Mouse (Mus musculus): ENCODE data around the gene Bsnd. TPM values are rescaled to one million over a fixed set of nuclear protein-coding genes. Genes with fewer than 3 reads are reported as not detected.

Gene Bsnd
- polyA plus RNA-seq, 1 experiment = 0.06 TPM

GRCm38 (mm10) chr4:106438763-106439162 is 53.3 kb downstream of the Bsnd start:
- H3K27ac ChIP-seq (ENCODE audit: control insufficient read depth, insufficient read depth, low read depth, low read length) = no peak overlapping the region
- no peaks in the 10 kb centered on the region for H3K27me3 ChIP-seq (ENCODE audit: control insufficient read depth, insufficient read depth, low read length)
- H3K36me3 ChIP-seq (ENCODE audit: control insufficient read depth, insufficient read depth, low read length) = peaks cover 9% of the 10 kb centered on the region
- no peak overlapping the region for H3K4me3 ChIP-seq (ENCODE audit: control insufficient read depth, low read depth, low read length)
- TF ChIP-seq POLR2A (IDR thresholded peaks at IDR 0.05; ENCODE audit: control insufficient read depth, low read depth, low read length) = no peak
- no peak for TF ChIP-seq CTCF (IDR thresholded peaks at IDR 0.05; ENCODE audit: control insufficient read depth, insufficient read depth, insufficient replicate concordance, low read depth, low read length)
- H3K4me1 ChIP-seq (ENCODE audit: control insufficient read depth, insufficient read depth, low read length) = no peaks in the 10 kb centered on the region

- Histone ChIP-seq H3K4me1 (ENCODE audit: control insufficient read depth, insufficient read depth, low read length) (no peaks in the 10 kb centered on the region), H3K27ac (ENCODE audit: control insufficient read depth, insufficient read depth, low read depth, low read length) (no peak overlapping the region), H3K4me3 (ENCODE audit: control insufficient read depth, low read depth, low read length) (no peak overlapping the region), H3K36me3 (ENCODE audit: control insufficient read depth, insufficient read depth, low read length) (peaks cover 9% of the 10 kb centered on the region), H3K27me3 (ENCODE audit: control insufficient read depth, insufficient read depth, low read length) (no peaks in the 10 kb centered on the region)
- TF ChIP-seq CTCF (IDR thresholded peaks at IDR 0.05; ENCODE audit: control insufficient read depth, insufficient read depth, insufficient replicate concordance, low read depth, low read length) = no peak
- no peak for TF ChIP-seq POLR2A (IDR thresholded peaks at IDR 0.05; ENCODE audit: control insufficient read depth, low read depth, low read length)
These were observed 54.9 kb downstream of the Bsnd start for GRCm38 (mm10) chr4:106437207-106437606.

GRCm38 (mm10) chr4:106436475-106436874 is 55.6 kb downstream of the Bsnd start:
- peaks cover 9% of the 10 kb centered on the region for H3K36me3 ChIP-seq (ENCODE audit: control insufficient read depth, insufficient read depth, low read length)

GRCm38 (mm10) chr4:106435426-106435825 is 56.7 kb downstream of the Bsnd start:
- Histone ChIP-seq H3K4me1 (ENCODE audit: control insufficient read depth, insufficient read depth, low read length) (no peaks in the 10 kb centered on the region), H3K4me3 (ENCODE audit: control insufficient read depth, low read depth, low read length) (no peak overlapping the region), H3K27me3 (ENCODE audit: control insufficient read depth, insufficient read depth, low read length) (no peaks in the 10 kb centered on the region), H3K36me3 (ENCODE audit: control insufficient read depth, insufficient read depth, low read length) (peaks cover 9% of the 10 kb centered on the region), H3K27ac (ENCODE audit: control insufficient read depth, insufficient read depth, low read depth, low read length) (no peak overlapping the region)
- TF ChIP-seq CTCF (IDR thresholded peaks at IDR 0.05; ENCODE audit: control insufficient read depth, insufficient read depth, insufficient replicate concordance, low read depth, low read length) = no peak
- TF ChIP-seq POLR2A (IDR thresholded peaks at IDR 0.05; ENCODE audit: control insufficient read depth, low read depth, low read length) = no peak

More at GRCm38 (mm10) chr4:106436475-106436874, 55.6 kb downstream of the Bsnd start:
- TF ChIP-seq POLR2A (IDR thresholded peaks at IDR 0.05; ENCODE audit: control insufficient read depth, low read depth, low read length) (no peak), CTCF (IDR thresholded peaks at IDR 0.05; ENCODE audit: control insufficient read depth, insufficient read depth, insufficient replicate concordance, low read depth, low read length) (peak; percentile 35; the same call in 1 of the 2 replicates)
- H3K4me1 ChIP-seq (ENCODE audit: control insufficient read depth, insufficient read depth, low read length) = no peaks in the 10 kb centered on the region
- H3K27ac ChIP-seq (ENCODE audit: control insufficient read depth, insufficient read depth, low read depth, low read length) = no peak overlapping the region
- no peak overlapping the region for H3K4me3 ChIP-seq (ENCODE audit: control insufficient read depth, low read depth, low read length)
- H3K27me3 ChIP-seq (ENCODE audit: control insufficient read depth, insufficient read depth, low read length) = no peaks in the 10 kb centered on the region

Other genes starting within 250 kb of the Bsnd start
- gene Usp24, start 176.1 kb downstream of the Bsnd start, polyA plus RNA-seq (2012; rRNA removed) = 10.4 and 11.5 TPM in 2 replicates
- gene Pcsk9, start 28.0 kb downstream of the Bsnd start, polyA plus RNA-seq (2012; rRNA removed) = 0.04 and 0.11 TPM in 2 replicates
- 24.0 and 28.3 TPM in 2 replicates for gene Dhcr24, start 68.8 kb upstream of the Bsnd start, polyA plus RNA-seq (2012; rRNA removed)
- gene Lexm, start 125.0 kb upstream of the Bsnd start, polyA plus RNA-seq (2012; rRNA removed) = 54.3 and 56.3 TPM in 2 replicates
- gene Ttc22, start 130.1 kb upstream of the Bsnd start, polyA plus RNA-seq (2012; rRNA removed) = 0.19 and 1.8 TPM in 2 replicates
- gene Pars2, start 158.8 kb upstream of the Bsnd start, polyA plus RNA-seq (2012; rRNA removed) = 2.3 and 2.4 TPM in 2 replicates
- 155 and 159 TPM in 2 replicates for gene Ttc4, start 186.7 kb upstream of the Bsnd start, polyA plus RNA-seq (2012; rRNA removed)
- 158 and 166 TPM in 2 replicates for gene Mroh7, start 238.6 kb upstream of the Bsnd start, polyA plus RNA-seq (2012; rRNA removed)
- gene Fam151a, start 241.6 kb upstream of the Bsnd start, polyA plus RNA-seq (2012; rRNA removed) = 1.0 and 1.1 TPM in 2 replicates

All from testis, adult 2 months (tissue).